Mouse (Mus musculus): ENCODE results near the gene Ddah1. TPM values are rescaled to one million over a fixed set of nuclear protein-coding genes. Genes with fewer than 3 reads are reported as not detected.

The Ddah1 gene
- total and polyA plus RNA-seq, 3 experiments = 4.5 to 5.9 (median 5.4) TPM

GRCm38 (mm10) chr3:145854427-145854826 lies 96.0 kb downstream of the Ddah1 start:
- H3K27me3 ChIP-seq (ENCODE audit: control insufficient read depth, insufficient read depth, low read length) = no peaks in the 10 kb centered on the region
- H3K9ac ChIP-seq (ENCODE audit: low read depth, low read length) = no peak overlapping the region
- WGBS = 76% methylated on average over 5 of the region's 5 CpGs
- no peak overlapping the region for H3K27ac ChIP-seq
- no peaks in the 10 kb centered on the region; the same call in 1 of the 2 replicates for H3K36me3 ChIP-seq (ENCODE audit: control insufficient read depth, insufficient read depth, low read length)
- no peaks in the 10 kb centered on the region; the same call in 1 of the 2 replicates for H3K79me2 ChIP-seq (replicated peaks; ENCODE audit: control insufficient read depth, insufficient read depth, low read length)
- H3K4me1 ChIP-seq (ENCODE audit: control insufficient read depth, insufficient read depth, low read length) = peaks cover 1% of the 10 kb centered on the region; the same call in 1 of the 2 replicates
- DNase-seq = no peak
- TF ChIP-seq EP300 (IDR thresholded peaks at IDR 0.05; ENCODE audit: insufficient read depth, low read depth, low read length) (no peak), POLR2A (IDR thresholded peaks at IDR 0.05; ENCODE audit: insufficient read depth, low read depth, low read length) (no peak), CTCF (IDR thresholded peaks at IDR 0.05) (no peak)
- intact Hi-C loops (cut with DNase I) = no loop called here
- no peak overlapping the region for H3K4me3 ChIP-seq

GRCm38 (mm10) chr3:145855299-145855698 lies 96.8 kb downstream of the Ddah1 start:
- WGBS = 58% methylated on average over 6 of the region's 6 CpGs
- no peak overlapping the region for H3K9ac ChIP-seq (ENCODE audit: low read depth, low read length)
- DNase-seq = no peak
- H3K27ac ChIP-seq = peak overlapping the region; percentile 66
- intact Hi-C loops (cut with DNase I) = loop anchor here (5.0 kb wide), 1 partner anchor 273 kb away; no protein-coding TSS in a partner anchor
- H3K36me3 ChIP-seq (ENCODE audit: control insufficient read depth, insufficient read depth, low read length) = no peaks in the 10 kb centered on the region; the same call in 1 of the 2 replicates
- no peaks in the 10 kb centered on the region; the same call in 1 of the 2 replicates for H3K79me2 ChIP-seq (replicated peaks; ENCODE audit: control insufficient read depth, insufficient read depth, low read length)
- TF ChIP-seq CTCF (IDR thresholded peaks at IDR 0.05) (no peak), EP300 (IDR thresholded peaks at IDR 0.05; ENCODE audit: insufficient read depth, low read depth, low read length) (no peak), POLR2A (IDR thresholded peaks at IDR 0.05; ENCODE audit: insufficient read depth, low read depth, low read length) (no peak)
- H3K27me3 ChIP-seq (ENCODE audit: control insufficient read depth, insufficient read depth, low read length) = no peaks in the 10 kb centered on the region
- peaks cover 1% of the 10 kb centered on the region; the same call in 1 of the 2 replicates for H3K4me1 ChIP-seq (ENCODE audit: control insufficient read depth, insufficient read depth, low read length)
- H3K4me3 ChIP-seq = no peak overlapping the region

- Histone ChIP-seq H3K4me3 (no peak overlapping the region), H3K9ac (ENCODE audit: low read depth, low read length) (no peak overlapping the region), H3K27me3 (ENCODE audit: control insufficient read depth, insufficient read depth, low read length) (no peaks in the 10 kb centered on the region), H3K36me3 (ENCODE audit: control insufficient read depth, insufficient read depth, low read length) (peaks cover 6% of the 10 kb centered on the region), H3K79me2 (replicated peaks; ENCODE audit: control insufficient read depth, insufficient read depth, low read length) (no peaks in the 10 kb centered on the region; the same call in 1 of the 2 replicates), H3K4me1 (ENCODE audit: control insufficient read depth, insufficient read depth, low read length) (peaks cover 4% of the 10 kb centered on the region; the same call in 1 of the 2 replicates), H3K27ac (no peak overlapping the region)
- TF ChIP-seq EP300 (IDR thresholded peaks at IDR 0.05; ENCODE audit: insufficient read depth, low read depth, low read length) (no peak), POLR2A (IDR thresholded peaks at IDR 0.05; ENCODE audit: insufficient read depth, low read depth, low read length) (no peak), CTCF (IDR thresholded peaks at IDR 0.05) (peak; percentile 72)
- intact Hi-C loops (cut with DNase I) = loop anchor here (1.0 to 5.0 kb wide), 2 partner anchors 47 to 276 kb away; no protein-coding TSS in a partner anchor
- DNase-seq = no peak
- 84% methylated on average over 5 of the region's 5 CpGs for WGBS
These were observed 99.9 kb downstream of the Ddah1 start for GRCm38 (mm10) chr3:145858388-145858787.

- no peaks in the 10 kb centered on the region for H3K27me3 ChIP-seq (ENCODE audit: control insufficient read depth, insufficient read depth, low read length)
- peaks cover 12% of the 10 kb centered on the region for H3K36me3 ChIP-seq (ENCODE audit: control insufficient read depth, insufficient read depth, low read length)
- peaks cover 9% of the 10 kb centered on the region for H3K4me1 ChIP-seq (ENCODE audit: control insufficient read depth, insufficient read depth, low read length)
- intact Hi-C loops (cut with DNase I) = no loop called here
- H3K79me2 ChIP-seq (replicated peaks; ENCODE audit: control insufficient read depth, insufficient read depth, low read length) = no peaks in the 10 kb centered on the region
- no peak for TF ChIP-seq POLR2A (IDR thresholded peaks at IDR 0.05; ENCODE audit: insufficient read depth, low read depth, low read length)
- TF ChIP-seq EP300 (IDR thresholded peaks at IDR 0.05; ENCODE audit: insufficient read depth, low read depth, low read length) = no peak
- TF ChIP-seq CTCF (IDR thresholded peaks at IDR 0.05) = no peak
- 60% methylated on average over 4 of the region's 4 CpGs for WGBS
- no peak overlapping the region for H3K4me3 ChIP-seq
- no peak for DNase-seq
- H3K9ac ChIP-seq (ENCODE audit: low read depth, low read length) = peak overlapping the region; percentile 41; the same call in 1 of the 2 replicates
- H3K27ac ChIP-seq = peak overlapping the region; percentile 74
These were observed 104.0 kb downstream of the Ddah1 start for GRCm38 (mm10) chr3:145862521-145862920.

- no peak for DNase-seq
- peak overlapping the region; percentile 58 for H3K27ac ChIP-seq
- 39% methylated on average over 8 of the region's 8 CpGs for WGBS
These were observed 105.7 kb downstream of the Ddah1 start for GRCm38 (mm10) chr3:145864033-145864712.

GRCm38 (mm10) chr3:145864713-145865233 lies 106.3 kb downstream of the Ddah1 start:
- intact Hi-C loops (cut with DNase I) = no loop called here
- TF ChIP-seq CTCF (IDR thresholded peaks at IDR 0.05) (no peak), EP300 (IDR thresholded peaks at IDR 0.05; ENCODE audit: insufficient read depth, low read depth, low read length) (no peak)
- peak in 1 of 2 experiments; percentile 68 for DNase-seq
- no peaks in the 10 kb centered on the region for H3K79me2 ChIP-seq (replicated peaks; ENCODE audit: control insufficient read depth, insufficient read depth, low read length)
- no peaks in the 10 kb centered on the region for H3K27me3 ChIP-seq (ENCODE audit: control insufficient read depth, insufficient read depth, low read length)
- no peak overlapping the region for H3K4me3 ChIP-seq
- 63% methylated on average over 7 of the region's 10 CpGs for WGBS
- H3K9ac ChIP-seq (ENCODE audit: low read depth, low read length) = no peak overlapping the region
- peak overlapping the region; percentile 58 for H3K27ac ChIP-seq
- peaks cover 12% of the 10 kb centered on the region for H3K36me3 ChIP-seq (ENCODE audit: control insufficient read depth, insufficient read depth, low read length)
- H3K4me1 ChIP-seq (ENCODE audit: control insufficient read depth, insufficient read depth, low read length) = peaks cover 9% of the 10 kb centered on the region

More at GRCm38 (mm10) chr3:145864033-145864712, 105.7 kb downstream of the Ddah1 start:
- Histone ChIP-seq H3K4me3 (no peak overlapping the region), H3K4me1 (ENCODE audit: control insufficient read depth, insufficient read depth, low read length) (peaks cover 9% of the 10 kb centered on the region), H3K9ac (ENCODE audit: low read depth, low read length) (no peak overlapping the region), H3K27me3 (ENCODE audit: control insufficient read depth, insufficient read depth, low read length) (no peaks in the 10 kb centered on the region), H3K36me3 (ENCODE audit: control insufficient read depth, insufficient read depth, low read length) (peaks cover 12% of the 10 kb centered on the region), H3K79me2 (replicated peaks; ENCODE audit: control insufficient read depth, insufficient read depth, low read length) (no peaks in the 10 kb centered on the region)
- intact Hi-C loops (cut with DNase I) = no loop called here
- TF ChIP-seq EP300 (IDR thresholded peaks at IDR 0.05; ENCODE audit: insufficient read depth, low read depth, low read length) (no peak), CTCF (IDR thresholded peaks at IDR 0.05) (no peak), POLR2A (IDR thresholded peaks at IDR 0.05; ENCODE audit: insufficient read depth, low read depth, low read length) (no peak)
